Mouse (Mus musculus) macrophage (primary cell): ENCODE results near the gene Lamb3. TPM values are rescaled to one million over a fixed set of nuclear protein-coding genes. Genes with fewer than 3 reads are reported as not detected.

Experiments
- H3K27ac ChIP-seq: fragments of 350-480 bp; formaldehyde crosslinking; 2 replicates; pipeline ENCODE4 v1.9.0; 2021
- H3K36me3 ChIP-seq: fragments of 350-480 bp; formaldehyde crosslinking; 2 replicates; pipeline ENCODE4 v1.9.0; 2021; ENCODE audit errors: inconsistent target
- H3K4me3 ChIP-seq: fragments of 350-480 bp; formaldehyde crosslinking; 2 replicates; pipeline ENCODE4 v1.9.0; 2021; ENCODE audit errors: inconsistent target
- H3K79me2 ChIP-seq: fragments of 350-480 bp; formaldehyde crosslinking; 2 replicates; pipeline ENCODE4 v1.9.0; 2021; ENCODE audit errors: inconsistent target
- WGBS: methylation state at CpG from one replicate; pipeline ENCODE4 v1.1.7; 2026; ENCODE audit warnings: inconsistent platforms; ENCODE audit not compliant: missing documents; 5-methylcytosine and 5-hydroxymethylcytosine counted together
- polyA plus RNA-seq: library from polyadenylated mRNA; stranded (reverse); fragments of 250-400 nt; gene quantifications from 3 replicates; pipeline ENCODE4 v1.2.4, GENCODE M21; 2018; ENCODE audit warnings: inconsistent platforms

Gene Lamb3
- polyA plus RNA-seq, 1 experiment from 2014 or later: not detected

GRCm38 (mm10) chr1:193317159-193317559 is 109.7 kb downstream of the Lamb3 start:
- no peaks in the 10 kb centered on the region for H3K36me3 ChIP-seq
- H3K27ac ChIP-seq: no peak overlapping the region
- H3K4me3 ChIP-seq: no peak overlapping the region
- H3K79me2 ChIP-seq: no peaks in the 10 kb centered on the region
- WGBS: 75% methylated on average over 6 of the region's 6 CpGs

- no peaks in the 10 kb centered on the region for H3K36me3 ChIP-seq
- no peak overlapping the region for H3K27ac ChIP-seq
- WGBS: 82% methylated on average over 3 of the region's 3 CpGs
- H3K79me2 ChIP-seq: no peaks in the 10 kb centered on the region
- no peak overlapping the region for H3K4me3 ChIP-seq
Measured at GRCm38 (mm10) chr1:193319721-193320120, 112.2 kb downstream of the Lamb3 start.

- H3K79me2 ChIP-seq: no peaks in the 10 kb centered on the region
- no peak overlapping the region for H3K27ac ChIP-seq
- WGBS: 88% methylated on average over 8 of the region's 8 CpGs
- no peak overlapping the region for H3K4me3 ChIP-seq
- H3K36me3 ChIP-seq: no peaks in the 10 kb centered on the region
Measured at GRCm38 (mm10) chr1:193320398-193320797, 112.9 kb downstream of the Lamb3 start.

- WGBS: 94% methylated on average over 6 of the region's 6 CpGs
- Histone ChIP-seq H3K27ac (no peak overlapping the region), H3K36me3 (no peaks in the 10 kb centered on the region), H3K4me3 (no peak overlapping the region), H3K79me2 (no peaks in the 10 kb centered on the region)
Measured at GRCm38 (mm10) chr1:193323686-193324085, 116.2 kb downstream of the Lamb3 start.

GRCm38 (mm10) chr1:193324224-193324623 is 116.7 kb downstream of the Lamb3 start:
- no peak overlapping the region for H3K4me3 ChIP-seq
- H3K36me3 ChIP-seq: no peaks in the 10 kb centered on the region
- 53% methylated on average over 2 of the region's 2 CpGs for WGBS
- no peak overlapping the region for H3K27ac ChIP-seq
- H3K79me2 ChIP-seq: no peaks in the 10 kb centered on the region

GRCm38 (mm10) chr1:193325891-193326290 is 118.4 kb downstream of the Lamb3 start:
- H3K36me3 ChIP-seq: no peaks in the 10 kb centered on the region
- no peaks in the 10 kb centered on the region for H3K79me2 ChIP-seq
- WGBS: 92% methylated on average over 6 of the region's 6 CpGs
- no peak overlapping the region for H3K27ac ChIP-seq
- no peak overlapping the region for H3K4me3 ChIP-seq

- 83% methylated on average over 7 of the region's 7 CpGs for WGBS
- H3K27ac ChIP-seq: no peak overlapping the region
Measured at GRCm38 (mm10) chr1:193326456-193327145, 119.1 kb downstream of the Lamb3 start.

GRCm38 (mm10) chr1:193327216-193327615 is 119.7 kb downstream of the Lamb3 start:
- Histone ChIP-seq H3K27ac (no peak overlapping the region), H3K36me3 (no peaks in the 10 kb centered on the region), H3K4me3 (no peak overlapping the region), H3K79me2 (no peaks in the 10 kb centered on the region)
- 90% methylated on average over 1 of the region's 1 CpGs for WGBS

More at GRCm38 (mm10) chr1:193326456-193327145, 119.1 kb downstream of the Lamb3 start:
- H3K36me3 ChIP-seq: no peaks in the 10 kb centered on the region
- H3K79me2 ChIP-seq: no peaks in the 10 kb centered on the region
- H3K4me3 ChIP-seq: no peak overlapping the region

- Histone ChIP-seq H3K36me3 (no peaks in the 10 kb centered on the region), H3K27ac (no peak overlapping the region), H3K4me3 (no peak overlapping the region), H3K79me2 (no peaks in the 10 kb centered on the region)
- 80% methylated on average over 5 of the region's 5 CpGs for WGBS
Measured at GRCm38 (mm10) chr1:193327686-193328085, 120.2 kb downstream of the Lamb3 start.

- 39% methylated on average over 9 of the region's 9 CpGs for WGBS
- Histone ChIP-seq H3K27ac (no peak overlapping the region), H3K36me3 (no peaks in the 10 kb centered on the region), H3K79me2 (no peaks in the 10 kb centered on the region), H3K4me3 (no peak overlapping the region)
Measured at GRCm38 (mm10) chr1:193329557-193329956, 122.1 kb downstream of the Lamb3 start.

- Histone ChIP-seq H3K79me2 (no peaks in the 10 kb centered on the region), H3K4me3 (no peak overlapping the region), H3K36me3 (no peaks in the 10 kb centered on the region), H3K27ac (no peak overlapping the region)
- WGBS: 38% methylated on average over 10 of the region's 10 CpGs
Measured at GRCm38 (mm10) chr1:193330172-193330571, 122.7 kb downstream of the Lamb3 start.

GRCm38 (mm10) chr1:193330626-193331025 is 123.1 kb downstream of the Lamb3 start:
- H3K4me3 ChIP-seq: no peak overlapping the region
- H3K36me3 ChIP-seq: no peaks in the 10 kb centered on the region
- WGBS: 88% methylated on average over 7 of the region's 7 CpGs
- H3K27ac ChIP-seq: no peak overlapping the region
- no peaks in the 10 kb centered on the region for H3K79me2 ChIP-seq

- no peaks in the 10 kb centered on the region for H3K36me3 ChIP-seq
- no peak overlapping the region for H3K27ac ChIP-seq
- H3K4me3 ChIP-seq: no peak overlapping the region
- no peaks in the 10 kb centered on the region for H3K79me2 ChIP-seq
- 94% methylated on average over 13 of the region's 13 CpGs for WGBS
Measured at GRCm38 (mm10) chr1:193332018-193332417, 124.5 kb downstream of the Lamb3 start.

- 100% methylated on average over 1 of the region's 1 CpGs for WGBS
- H3K27ac ChIP-seq: no peak overlapping the region
- H3K4me3 ChIP-seq: no peak overlapping the region
- H3K79me2 ChIP-seq: no peaks in the 10 kb centered on the region
- H3K36me3 ChIP-seq: no peaks in the 10 kb centered on the region
Measured at GRCm38 (mm10) chr1:193332671-193333070, 125.2 kb downstream of the Lamb3 start.

GRCm38 (mm10) chr1:193333776-193334175 is 126.3 kb downstream of the Lamb3 start:
- WGBS: 100% methylated on average over 3 of the region's 3 CpGs
- Histone ChIP-seq H3K36me3 (no peaks in the 10 kb centered on the region), H3K79me2 (no peaks in the 10 kb centered on the region), H3K27ac (no peak overlapping the region), H3K4me3 (no peak overlapping the region)

GRCm38 (mm10) chr1:193334546-193334945 is 127.0 kb downstream of the Lamb3 start:
- 97% methylated on average over 6 of the region's 6 CpGs for WGBS
- H3K36me3 ChIP-seq: no peaks in the 10 kb centered on the region
- H3K27ac ChIP-seq: no peak overlapping the region
- no peak overlapping the region for H3K4me3 ChIP-seq
- H3K79me2 ChIP-seq: no peaks in the 10 kb centered on the region
